Mouse (Mus musculus) naive thymus-derived CD4-positive, alpha-beta T cell, adult 5 months (primary cell): ENCODE measurements around the gene Heatr6. TPM values are rescaled to one million over a fixed set of nuclear protein-coding genes. Genes with fewer than 3 reads are reported as not detected.

ENCODE experiments used
- polyA plus RNA-seq: library from polyadenylated mRNA; unstranded; fragments of 100-300 nt; shearing (Covaris generic); gene quantifications from one replicate; pipeline ENCODE4 v1.2.1, GENCODE M21; 2017

Heatr6 gene
- polyA plus RNA-seq, result 32.1 TPM

GRCm38 (mm10) chr11:83753581-83754181, at the start of gene Heatr6:
TSS of gene Heatr6 (plus strand) at chr11:83753696.

GRCm38 (mm10) chr11:83703705-83704104, 49.8 kb upstream of the Heatr6 start, which contains the start of gene Wfdc17:
TSS of gene Wfdc17 (plus strand) at chr11:83703991.

GRCm38 (mm10) chr11:83708715-83709114, 44.8 kb upstream of the Heatr6 start, which contains the start of gene Wfdc18:
TSS of gene Wfdc18 (plus strand) at chr11:83709015.

GRCm38 (mm10) chr11:83746681-83747080, 6.8 kb upstream of the Heatr6 start, which contains the start of gene Wfdc21:
TSS of gene Wfdc21 (plus strand) at chr11:83746940.

Other genes starting within 250 kb of the Heatr6 start
- not detected for gene Heatr9, start 231.5 kb upstream of the Heatr6 start, polyA plus RNA-seq
- gene Ccl5, start 223.2 kb upstream of the Heatr6 start, polyA plus RNA-seq, result 1.4 TPM
- not detected for gene Ccl9, start 175.1 kb upstream of the Heatr6 start, polyA plus RNA-seq
- not detected for gene Ccl6, start 160.6 kb upstream of the Heatr6 start, polyA plus RNA-seq
- not detected for gene Rpl9-ps1, start 108.1 kb upstream of the Heatr6 start, polyA plus RNA-seq
- not detected for gene Ccl3, start 104.3 kb upstream of the Heatr6 start, polyA plus RNA-seq
- gene Ccl4, start 91.1 kb upstream of the Heatr6 start, polyA plus RNA-seq, result not detected
- gene Wfdc17, start 49.7 kb upstream of the Heatr6 start, polyA plus RNA-seq, result not detected
- gene Wfdc18, start 44.7 kb upstream of the Heatr6 start, polyA plus RNA-seq, result not detected
- not detected for gene Wfdc21, start 6.8 kb upstream of the Heatr6 start, polyA plus RNA-seq
- gene Hnf1b, start 96.4 kb downstream of the Heatr6 start, polyA plus RNA-seq, result not detected
- gene Ddx52, start 188.4 kb downstream of the Heatr6 start, polyA plus RNA-seq, result 63.1 TPM
- gene Synrg, start 210.7 kb downstream of the Heatr6 start, polyA plus RNA-seq, result 46.5 TPM